In genomic region chr13:6487837-6488236, GRCm38 (mm10) we compare ENCODE assay signal across 17 mouse cellular contexts.
"Had no signal": no experiment of that assay in that cellular context is flagged by ENCODE, and none has a peak within 500 bp of the region (broad histone marks: within the 10 kb centered on the region; RNA-seq: fewer than 3 reads in every experiment).

No protein-coding gene starts in this region.

- DNase-seq: liver, postnatal 0 days; lung, adult 2 months; lung, postnatal 14 days; lung, postnatal 36 days; right cerebral cortex, postnatal 14 days; thymus, adult 2 months; thymus, postnatal 25 days had no signal

- H3K27me3 ChIP-seq: lung, embryonic 15.5 days; megakaryocyte, embryonic 14.5 days; midbrain, embryonic 13.5 days; midbrain, embryonic 15.5 days; neural tube, embryonic 12.5 days; stomach, embryonic 15.5 days had no signal

- H3K9ac ChIP-seq: liver, postnatal 0 days; lung, embryonic 15.5 days; midbrain, embryonic 13.5 days; midbrain, embryonic 15.5 days; neural tube, embryonic 12.5 days; stomach, embryonic 15.5 days had no signal

- H3K4me3 ChIP-seq: lung, embryonic 15.5 days; megakaryocyte, embryonic 14.5 days; midbrain, embryonic 13.5 days; midbrain, embryonic 15.5 days; neural tube, embryonic 12.5 days; stomach, embryonic 15.5 days had no signal

- H3K4me2 ChIP-seq: lung, embryonic 15.5 days; midbrain, embryonic 11.5 days; midbrain, embryonic 13.5 days; midbrain, embryonic 15.5 days; neural tube, embryonic 12.5 days; stomach, embryonic 15.5 days had no signal

- H3K4me1 ChIP-seq: lung, embryonic 15.5 days; midbrain, embryonic 13.5 days; midbrain, embryonic 15.5 days; neural tube, embryonic 12.5 days; stomach, embryonic 15.5 days had no signal

- H3K9me3 ChIP-seq: lung, embryonic 15.5 days; megakaryocyte, embryonic 14.5 days; midbrain, embryonic 13.5 days; midbrain, embryonic 15.5 days; neural tube, embryonic 12.5 days; stomach, embryonic 15.5 days had no signal

- H3K36me3 ChIP-seq: lung, embryonic 15.5 days; midbrain, embryonic 13.5 days; midbrain, embryonic 15.5 days; neural tube, embryonic 12.5 days; stomach, embryonic 15.5 days had no signal

- ATAC-seq: liver, postnatal 0 days; lung, postnatal 0 days; midbrain, embryonic 13.5 days; midbrain, embryonic 15.5 days had no signal

- H3K27ac ChIP-seq: lung, embryonic 15.5 days; macrophage; midbrain, embryonic 13.5 days; midbrain, embryonic 15.5 days; neural tube, embryonic 12.5 days; stomach, embryonic 15.5 days; stomach, postnatal 0 days had no signal
